Comparison of ENCODE assay signal across 12 mouse cellular contexts in the genomic region with DNA sequence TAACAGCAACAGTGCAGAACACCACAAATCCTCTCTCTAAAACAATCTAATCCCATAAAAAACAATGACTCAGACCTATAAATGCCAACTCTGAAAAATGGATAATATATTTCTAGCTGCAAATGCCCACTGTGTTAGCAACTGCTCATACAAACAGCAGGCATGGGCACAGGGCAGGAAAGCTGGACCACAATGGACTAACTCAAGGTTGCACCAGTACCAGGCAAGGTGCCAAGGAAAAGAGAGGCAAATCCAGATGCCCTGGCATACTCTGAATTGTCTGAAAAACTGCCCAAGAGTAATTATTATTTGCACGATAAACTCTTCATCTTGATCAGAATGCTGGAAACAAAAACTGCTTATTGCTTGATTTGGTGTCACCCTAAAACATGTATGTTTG. TPM values are rescaled to one million over a fixed set of nuclear protein-coding genes. Genes with fewer than 3 reads are reported as not detected.
A peak's percentile ranks its signal among the peaks of the same experiment; 100 is the strongest.
DNase-seq lines count a peak whose midpoint lies in the region; TF ChIP-seq lines count a peak whose summit lies in the region.
"Had no signal": no experiment of that assay in that cellular context is flagged by ENCODE, and none has a peak within 500 bp of the region (broad histone marks: within the 10 kb centered on the region; RNA-seq: fewer than 3 reads in every experiment).

No protein-coding gene starts in this region.

- no peaks in the 10 kb centered on the region for H3K27me3 ChIP-seq in heart, embryonic 10.5 days (ENCODE audit: insufficient read depth, poor library complexity, severe bottlenecking)
- H3K27me3 ChIP-seq: lung, embryonic 15.5 days had no signal

- TF ChIP-seq CTCF in olfactory bulb, adult 2 months (IDR thresholded peaks at IDR 0.05; ENCODE audit: insufficient read depth, low read depth, low read length): no peak
- TF ChIP-seq CTCF in lung, adult 2 months (IDR thresholded peaks at IDR 0.05; ENCODE audit: insufficient read depth, low read length): no peak

- no peaks in the 10 kb centered on the region for H3K9me3 ChIP-seq in heart, embryonic 10.5 days
- H3K9me3 ChIP-seq: hindbrain, embryonic 10.5 days; lung, embryonic 15.5 days had no signal

- no peak overlapping the region for H3K27ac ChIP-seq in heart, embryonic 10.5 days
- peak overlapping the region; percentile 12; the same call in 1 of the 2 replicates for H3K27ac ChIP-seq in olfactory bulb, adult 2 months (ENCODE audit: insufficient read depth, low read depth, low read length)
- H3K27ac ChIP-seq: hindbrain, embryonic 10.5 days; lung, embryonic 15.5 days had no signal

- H3K4me3 ChIP-seq in heart, embryonic 10.5 days: no peak overlapping the region
- H3K4me3 ChIP-seq in olfactory bulb, adult 2 months (ENCODE audit: insufficient read depth, low read depth, low read length): no peak overlapping the region
- H3K4me3 ChIP-seq in lung, adult 2 months (replicated peaks; ENCODE audit: extremely low read depth, low read depth, low read length): no peak overlapping the region
- H3K4me3 ChIP-seq: hindbrain, embryonic 10.5 days; lung, embryonic 15.5 days had no signal

- TF ChIP-seq POLR2A in olfactory bulb, adult 2 months (IDR thresholded peaks at IDR 0.05; ENCODE audit: insufficient read depth, low read depth, low read length): no peak
- no peak for TF ChIP-seq POLR2A in lung, adult 2 months (IDR thresholded peaks at IDR 0.05; ENCODE audit: borderline replicate concordance, extremely low read depth, low read depth, low read length)

- 96% methylated on average over 1 of the region's 1 CpGs for WGBS in heart, embryonic 10.5 days
- WGBS in olfactory bulb, adult 2 months: 4% methylated on average over 1 of the region's 1 CpGs
- WGBS in lung, adult 2 months: 41% methylated on average over 1 of the region's 1 CpGs

- peaks cover 86% of the 10 kb centered on the region for H3K36me3 ChIP-seq in heart, embryonic 10.5 days

- peak; percentile 9 for DNase-seq in heart, embryonic 10.5 days (ENCODE audit: low spot score)
- DNase-seq in heart, adult 11 months: no peak
- DNase-seq in lung, postnatal 36 days: peak; percentile 31
- DNase-seq in lung, postnatal 25 days (ENCODE audit: low spot score): no peak
- DNase-seq in adrenal gland, adult (ENCODE audit: inconsistent age in 2 of 2, low spot score in 1 of 2): peak; percentile 87 to 92
- DNase-seq in right cerebral cortex, adult 18-20 months: no peak
- DNase-seq in lung, adult 2 months: no peak
- DNase-seq: gastrocnemius, postnatal 25 days; retina, postnatal 1 day had no signal

- no peaks in the 10 kb centered on the region for H3K4me1 ChIP-seq in heart, embryonic 10.5 days
- H3K4me1 ChIP-seq in olfactory bulb, adult 2 months (ENCODE audit: control insufficient read depth, insufficient read depth, low read length): peaks cover 11% of the 10 kb centered on the region
- H3K4me1 ChIP-seq in lung, adult 2 months (ENCODE audit: control insufficient read depth, insufficient read depth, low read length): no peaks in the 10 kb centered on the region; the same call in 1 of the 2 replicates
- H3K4me1 ChIP-seq: hindbrain, embryonic 10.5 days; lung, embryonic 15.5 days had no signal

RNA-seq across cellular contexts. Expression of gene Phf2, which starts 42.8 kb away (rescaled TPM):
- 4.1 and 6.8 TPM in 2 replicates for polyA plus RNA-seq in heart, embryonic 10.5 days (2016; fragmentation: Nextera tagmentation; extraction: Ambion mirVana)
- 83.3 TPM in 1 of 2 replicates, not detected in the other for polyA plus RNA-seq in olfactory bulb, adult 2 months (2012; ENCODE audit: insufficient read depth, insufficient read length, low replicate concordance, missing spikeins)
- 24.0 and 25.9 TPM in 2 replicates for polyA plus RNA-seq in lung, adult 2 months (2012; rRNA removed)

RNA-seq across cellular contexts. Expression of gene Fam120a, which starts 54.1 kb away (rescaled TPM):
- 17.5 and 20.7 TPM in 2 replicates for polyA plus RNA-seq in heart, embryonic 10.5 days (2016; fragmentation: Nextera tagmentation; extraction: Ambion mirVana)
- polyA plus RNA-seq in olfactory bulb, adult 2 months (2012; ENCODE audit: insufficient read depth, insufficient read length, low replicate concordance, missing spikeins): 79.3 TPM in 1 of 2 replicates, not detected in the other
- 58.5 and 64.0 TPM in 2 replicates for polyA plus RNA-seq in lung, adult 2 months (2012; rRNA removed)

Comparison
In these comparisons a context has a peak if more than half of its experiments do, and no peak if none do; other contexts are left out.
1. DNase-seq: peak in heart, embryonic 10.5 days (single experiment), lung, postnatal 36 days (single experiment) and adrenal gland, adult (2 of 2); none in heart, adult 11 months (single experiment), lung, postnatal 25 days (single experiment), right cerebral cortex, adult 18-20 months (single experiment) and lung, adult 2 months (single experiment).